Mouse (Mus musculus) megakaryocyte, embryonic 14.5 days (primary cell): ENCODE results near the gene Spg20.

ENCODE experiments used
- FLI1 ChIP-seq: IDR thresholded peaks from 2 replicates; pipeline ENCODE4 v1.6.1; 2012; ENCODE audit warnings: low read length, inconsistent platforms, mixed read lengths
- GATA1 ChIP-seq: IDR thresholded peaks from 3 replicates; pipeline ENCODE4 v1.6.1; 2012; ENCODE audit warnings: mixed read lengths, low read length, inconsistent platforms, borderline replicate concordance

DNA sequence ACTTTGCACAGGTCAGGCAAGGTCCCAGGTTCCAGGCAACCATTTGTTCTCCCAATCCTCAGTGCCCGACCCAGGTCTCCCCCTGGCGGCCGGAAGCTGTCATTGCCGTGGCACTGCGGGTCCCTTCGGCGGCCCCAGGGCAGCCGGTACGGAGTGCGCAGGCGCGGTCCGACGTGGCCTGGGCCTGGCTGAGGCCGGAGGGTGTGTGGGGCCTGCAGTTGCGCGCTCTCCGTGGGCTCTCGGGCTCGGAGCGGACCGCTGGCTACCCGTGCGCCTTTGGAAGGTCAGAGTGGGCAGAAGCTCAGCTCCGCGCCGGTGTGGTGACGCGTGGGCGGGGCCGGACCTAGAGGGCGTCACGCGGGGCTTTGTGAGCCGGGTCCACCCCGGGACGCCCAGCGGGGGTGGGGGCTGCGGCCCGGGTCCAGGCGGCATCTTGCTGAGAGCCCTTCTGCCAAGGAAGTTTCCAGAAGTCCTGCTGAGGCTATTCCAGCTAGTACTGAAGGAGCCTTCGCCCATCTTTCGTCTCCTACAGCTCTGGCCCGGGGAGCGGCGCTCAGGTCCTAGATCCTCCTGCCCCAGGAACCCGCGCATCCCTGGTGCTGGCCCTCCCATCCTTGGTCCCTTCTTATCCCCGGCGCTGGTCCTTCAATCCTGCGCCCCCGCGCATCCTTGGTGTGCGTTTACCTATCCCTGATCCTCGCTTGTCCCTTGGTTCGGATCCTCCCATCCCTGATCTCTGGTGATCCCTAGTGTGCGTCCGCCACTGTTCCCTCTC, at the start of gene Spg20:
- TF ChIP-seq GATA1 (no peak), FLI1 (no peak)
